Mouse (Mus musculus): ENCODE data around the gene Plin4.

The Plin4 gene

DNA sequence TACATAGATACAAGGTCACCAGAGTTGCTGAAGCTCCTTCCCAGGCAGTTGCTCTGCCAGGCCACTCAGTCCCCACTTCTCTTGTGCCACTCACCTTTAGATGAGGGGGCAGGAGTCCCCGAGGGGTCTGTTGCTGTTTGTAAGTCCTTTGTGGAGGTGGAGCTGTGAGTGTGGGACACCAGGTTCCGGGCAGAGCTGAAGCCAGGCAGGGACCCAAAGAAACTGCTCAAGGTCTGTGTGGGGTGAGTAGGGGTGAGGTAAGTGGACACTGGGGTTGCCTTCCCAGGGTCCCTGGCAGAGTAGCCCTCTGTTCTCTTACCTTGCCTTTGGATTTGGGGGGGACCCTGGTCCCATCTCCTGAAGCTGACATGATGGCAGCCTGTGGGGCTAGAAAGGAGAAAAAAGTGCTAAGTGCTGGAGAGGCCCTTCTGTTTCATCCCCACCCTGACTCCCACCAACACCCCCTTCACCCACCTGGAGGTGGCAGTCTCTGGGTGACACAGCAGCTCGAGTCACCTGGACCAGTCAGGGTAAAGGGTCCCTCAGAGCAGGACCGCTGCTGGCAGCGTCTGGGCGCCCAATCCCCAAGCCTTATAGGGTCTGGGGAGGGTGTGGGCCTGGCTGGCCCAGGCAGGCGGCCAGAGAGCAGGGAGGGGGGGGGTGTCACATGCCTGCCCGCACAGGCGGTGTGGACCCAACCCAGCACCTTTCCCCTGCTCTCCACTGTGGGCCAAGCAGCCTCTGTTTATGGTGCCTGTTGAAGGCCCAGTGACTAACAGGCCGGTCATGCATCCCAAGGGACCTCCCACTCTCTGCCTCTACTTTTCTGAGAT is at the start of gene Plin4:
TSS of gene Plin4 (minus strand) at position 585 of the 833 bp plus-strand sequence.
- DNase-seq (ENCODE audit: low read depth, low spot score): no peak

DNA sequence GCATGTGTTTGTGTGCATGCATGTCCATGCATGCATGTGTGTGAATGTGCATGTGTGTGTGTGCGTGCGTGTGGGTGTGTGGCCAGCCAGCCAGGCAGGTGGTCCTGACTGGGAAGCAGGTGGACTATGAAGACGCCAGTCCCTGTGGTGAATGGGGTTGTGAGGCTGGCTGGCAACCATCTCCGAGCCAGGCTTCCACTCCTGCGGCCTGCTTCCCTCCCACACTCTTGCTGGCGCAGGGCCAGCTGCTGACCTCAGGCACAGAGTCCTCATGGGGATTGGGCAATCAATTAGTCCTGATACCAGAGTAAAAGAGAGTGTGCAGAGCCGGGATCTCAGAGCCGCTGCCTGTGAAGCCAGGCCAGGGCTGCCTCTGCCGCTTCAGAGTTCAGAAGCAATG is 44.0 kb upstream of the Plin4 start:
- DNase-seq (ENCODE audit: low read depth, low spot score): no peak

DNA sequence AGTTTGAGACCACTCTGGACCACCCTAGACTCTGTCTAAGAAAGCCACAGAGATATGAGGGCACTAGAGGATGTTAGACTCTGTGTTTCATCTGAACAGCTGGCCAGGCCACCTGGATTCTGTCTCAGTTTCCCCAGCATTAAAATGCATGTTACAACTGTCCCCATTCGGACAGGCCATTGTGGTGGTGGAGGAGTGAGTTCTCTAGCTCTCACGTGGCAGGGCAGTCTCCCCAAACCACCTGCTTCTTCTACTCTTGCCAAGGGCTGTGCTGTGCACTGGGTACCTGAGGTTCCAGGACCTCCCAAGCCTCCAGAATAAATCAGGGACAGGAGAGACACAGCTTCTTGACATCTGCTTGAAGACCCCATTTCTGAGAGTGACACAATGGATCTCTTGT is 40.3 kb upstream of the Plin4 start:
- DNase-seq (ENCODE audit: low read depth, low spot score): no peak

DNA sequence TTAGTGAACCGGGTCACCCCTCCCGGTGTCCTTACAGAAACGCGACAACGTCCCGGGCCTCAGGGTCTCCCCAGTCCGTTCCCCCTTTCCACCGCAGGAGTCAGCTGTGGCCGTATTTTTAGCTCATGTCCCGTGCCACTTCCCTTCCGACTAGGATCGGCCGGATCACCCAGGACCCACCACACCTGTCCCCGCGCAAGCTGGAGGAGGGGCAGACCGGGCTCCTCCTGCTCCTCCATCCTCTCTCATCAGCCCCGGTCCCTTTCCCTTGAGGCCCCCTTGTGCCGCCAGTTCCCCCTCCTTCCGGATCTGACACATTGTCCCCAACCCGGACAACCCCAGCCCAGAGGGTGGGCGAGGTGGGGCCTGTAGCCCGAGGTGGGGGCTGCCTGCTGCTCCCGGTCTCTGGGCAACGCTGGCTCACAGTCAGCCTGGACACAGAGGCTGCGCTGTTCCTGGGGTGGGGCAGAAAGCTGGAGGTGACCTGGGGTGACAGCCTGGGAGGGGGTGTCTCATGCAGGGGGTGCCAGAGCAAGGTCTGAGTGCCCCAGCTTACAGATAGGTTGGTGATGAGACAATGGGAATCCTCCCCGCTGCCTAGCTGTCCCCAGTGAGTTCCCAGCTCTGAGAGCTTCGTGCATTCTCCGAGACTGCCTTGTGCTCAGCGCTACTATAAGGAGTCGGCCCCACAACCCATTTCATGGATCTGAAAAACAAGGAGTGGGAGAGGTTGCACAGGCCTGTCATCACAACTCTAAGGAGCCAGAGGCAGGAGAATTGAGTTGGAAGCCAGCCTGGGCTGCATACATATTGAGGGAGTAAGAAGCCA is 39.4 kb upstream of the Plin4 start:
- DNase-seq (ENCODE audit: low read depth, low spot score): no peak

DNA sequence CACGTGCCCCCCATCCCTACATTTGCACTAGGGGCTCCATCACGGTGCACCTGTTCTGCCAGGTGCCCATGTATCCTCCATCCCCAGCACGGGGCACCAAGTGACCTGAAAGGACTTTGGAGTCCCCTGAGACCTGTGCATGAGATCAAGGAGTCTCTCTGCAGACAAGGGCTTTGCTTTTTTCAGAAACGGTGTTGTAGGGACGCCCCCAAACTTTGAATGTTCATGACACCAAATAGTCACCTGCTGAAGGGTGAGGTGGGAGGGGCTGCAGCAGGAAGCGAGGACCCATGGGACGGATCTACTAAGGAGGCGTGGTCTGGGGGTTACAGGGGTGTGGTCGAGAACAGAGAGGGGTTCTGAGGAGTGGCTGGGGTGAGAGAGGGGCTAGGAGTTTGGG is 38.7 kb upstream of the Plin4 start:
- no peak for DNase-seq (ENCODE audit: low read depth, low spot score)

DNA sequence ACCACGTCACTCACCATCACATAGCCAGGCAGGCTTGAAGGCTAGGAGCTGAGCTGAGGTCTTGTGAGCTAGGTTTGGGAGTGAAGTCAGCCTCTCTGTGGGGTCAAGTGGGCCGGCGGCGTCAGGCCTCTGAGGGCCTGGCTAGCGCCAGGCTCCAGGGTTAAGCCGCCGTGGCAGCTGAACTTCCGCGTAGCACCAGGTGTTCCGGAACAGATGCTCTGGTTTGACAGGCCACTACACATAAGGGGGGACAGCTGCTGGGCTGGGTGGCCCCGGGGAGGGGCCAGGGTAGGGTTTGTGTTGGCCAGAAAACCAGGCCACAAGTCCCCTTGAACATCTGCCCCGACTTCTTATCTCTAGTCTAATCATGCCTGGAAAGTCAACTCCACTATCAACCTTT is 37.8 kb upstream of the Plin4 start:
- DNase-seq (ENCODE audit: low read depth, low spot score): no peak

DNA sequence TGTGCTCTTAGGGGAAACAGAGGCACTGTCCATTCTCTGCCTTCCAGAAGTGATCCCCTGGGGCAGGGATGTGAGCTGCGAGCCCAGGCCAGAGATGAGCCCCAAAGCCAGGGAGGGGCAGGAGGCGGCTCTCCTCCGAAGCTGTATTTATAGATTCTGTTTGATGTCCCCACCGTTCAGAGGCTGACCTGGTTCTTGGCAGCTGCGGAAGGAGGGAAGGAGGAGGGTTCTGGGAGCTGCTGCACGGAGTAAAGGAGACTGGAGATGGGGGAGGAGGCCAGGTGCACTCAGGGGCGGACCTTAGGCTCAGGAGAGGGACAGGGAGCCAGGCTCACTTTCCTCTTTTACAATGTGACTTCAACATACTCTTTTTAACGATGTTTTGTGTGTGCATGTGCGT is 36.5 kb upstream of the Plin4 start:
- DNase-seq (ENCODE audit: low read depth, low spot score): no peak

DNA sequence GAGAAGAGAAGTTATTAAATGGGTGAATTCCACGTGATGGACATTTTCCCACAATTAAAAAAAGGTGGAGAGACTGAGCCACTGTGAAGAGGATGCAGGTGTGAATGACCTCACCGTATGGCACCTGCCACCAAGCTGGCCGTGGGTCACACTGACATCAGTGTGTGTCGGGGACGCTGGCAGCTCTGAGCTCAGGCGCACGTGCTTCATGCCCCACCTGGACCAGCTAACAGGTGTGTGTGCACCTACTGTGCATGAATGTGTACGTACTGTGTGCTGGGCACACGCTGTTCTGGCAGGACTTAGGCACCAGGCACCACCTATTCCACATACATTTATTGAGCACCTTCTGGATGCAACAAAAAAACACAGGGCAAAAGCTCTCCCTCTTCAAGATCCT is 34.9 kb upstream of the Plin4 start:
- DNase-seq (ENCODE audit: low read depth, low spot score): no peak

DNA sequence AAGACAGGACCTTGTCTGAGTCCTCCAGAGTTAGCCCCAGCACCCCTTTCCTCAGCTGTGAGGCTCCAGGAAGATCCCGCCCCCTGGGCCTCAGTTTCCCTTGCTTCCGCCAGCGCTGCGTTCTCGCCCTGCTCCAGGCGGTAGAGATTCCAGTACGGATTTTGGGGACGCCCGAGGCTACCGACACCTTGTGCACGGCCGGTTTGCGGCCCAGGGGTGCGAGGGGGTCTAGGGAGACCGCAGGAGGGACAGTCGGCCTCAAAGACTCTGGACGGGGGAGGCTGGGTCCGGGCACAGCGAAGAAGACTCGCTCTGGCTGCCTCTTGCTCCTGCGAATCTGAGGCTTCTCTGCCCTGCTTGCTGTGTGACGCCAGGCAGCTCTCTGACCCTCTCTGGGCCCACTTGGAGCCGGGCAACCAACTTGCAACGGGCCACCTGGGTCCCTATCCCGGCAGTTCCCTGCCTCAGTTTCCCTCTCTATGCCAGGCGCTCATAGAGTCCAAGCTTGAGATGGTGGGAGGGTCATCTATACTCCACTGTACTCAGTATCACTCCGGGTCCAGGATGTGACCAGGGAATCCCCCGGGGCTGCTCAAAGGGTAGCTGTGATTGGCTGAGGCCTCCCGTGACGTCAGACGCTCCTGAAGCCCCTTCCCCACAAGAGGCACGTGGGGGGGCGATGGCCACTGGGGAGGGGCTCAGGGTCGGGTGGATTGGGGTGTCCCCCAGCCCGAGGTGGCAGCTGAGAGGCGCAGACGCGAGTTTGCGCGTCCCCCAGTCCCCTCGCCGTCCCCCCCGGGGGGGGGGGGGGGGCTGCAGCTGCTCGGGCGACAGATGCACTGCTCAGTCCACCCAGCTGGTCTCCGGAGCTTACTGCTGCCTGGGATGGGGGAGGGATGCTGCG is 32.4 kb upstream of the Plin4 start:
- no peak for DNase-seq (ENCODE audit: low read depth, low spot score)

DNA sequence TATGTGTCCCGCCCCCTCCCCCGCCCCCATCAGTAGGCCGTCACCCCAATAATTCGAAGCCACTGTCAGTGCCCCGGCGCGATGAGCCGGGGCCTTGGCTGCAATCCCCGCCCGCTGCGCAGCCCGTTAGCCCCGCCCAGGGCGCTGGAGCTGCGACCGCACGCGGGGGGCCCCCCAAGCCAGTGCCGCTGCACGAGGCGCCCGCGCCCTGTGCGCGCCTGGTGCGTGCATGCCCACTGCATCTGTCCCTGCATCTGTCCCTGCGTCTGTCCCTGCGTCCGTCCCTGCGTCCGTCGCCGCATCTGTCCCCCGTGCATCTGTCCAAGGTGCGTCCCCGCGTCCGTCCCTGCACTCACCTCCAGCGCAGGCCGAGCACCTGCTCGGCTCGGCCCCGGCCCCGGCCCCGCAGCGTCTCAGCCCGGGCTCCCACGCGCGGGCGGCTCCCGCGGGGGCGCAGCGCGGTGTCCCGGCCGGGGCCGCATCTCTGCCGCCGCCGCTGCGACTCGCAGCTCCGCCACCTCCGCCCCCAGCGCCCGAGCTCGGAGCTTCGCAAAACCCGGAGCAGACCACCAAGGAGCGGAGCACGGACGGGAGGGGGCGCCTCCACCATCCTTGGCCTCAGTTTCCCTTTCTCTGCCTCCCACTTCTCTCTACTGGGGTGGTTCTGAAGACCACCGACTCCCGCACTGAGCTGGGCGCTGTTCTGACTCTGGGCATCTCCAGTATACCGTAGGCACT is 30.4 kb upstream of the Plin4 start, which contains the start of gene Sema6b:
TSS of gene Sema6b (minus strand) at position 486 of the 738 bp plus-strand sequence.
- no peak for DNase-seq (ENCODE audit: low read depth, low spot score)

DNA sequence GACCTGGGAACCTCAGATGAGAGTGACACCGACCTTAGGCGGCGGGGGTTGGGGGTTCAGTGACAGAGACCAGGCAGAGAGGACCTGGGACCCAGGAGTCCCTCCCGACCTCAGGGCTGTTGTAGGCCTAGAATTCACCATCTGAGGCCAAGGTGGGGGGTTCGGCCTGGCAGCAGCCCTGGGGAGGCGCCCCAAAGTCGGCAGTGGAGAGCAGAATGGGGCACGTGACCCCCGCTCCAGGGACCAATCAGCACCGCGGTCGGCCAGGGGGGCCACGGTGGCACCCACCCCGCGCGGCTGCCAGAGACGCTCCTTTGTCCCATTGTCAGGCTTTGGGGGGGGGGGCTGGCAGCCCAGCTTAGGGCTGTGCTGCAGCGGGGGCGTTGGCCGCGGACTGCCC is 29.8 kb upstream of the Plin4 start:
- no peak for DNase-seq (ENCODE audit: low read depth, low spot score)

DNA sequence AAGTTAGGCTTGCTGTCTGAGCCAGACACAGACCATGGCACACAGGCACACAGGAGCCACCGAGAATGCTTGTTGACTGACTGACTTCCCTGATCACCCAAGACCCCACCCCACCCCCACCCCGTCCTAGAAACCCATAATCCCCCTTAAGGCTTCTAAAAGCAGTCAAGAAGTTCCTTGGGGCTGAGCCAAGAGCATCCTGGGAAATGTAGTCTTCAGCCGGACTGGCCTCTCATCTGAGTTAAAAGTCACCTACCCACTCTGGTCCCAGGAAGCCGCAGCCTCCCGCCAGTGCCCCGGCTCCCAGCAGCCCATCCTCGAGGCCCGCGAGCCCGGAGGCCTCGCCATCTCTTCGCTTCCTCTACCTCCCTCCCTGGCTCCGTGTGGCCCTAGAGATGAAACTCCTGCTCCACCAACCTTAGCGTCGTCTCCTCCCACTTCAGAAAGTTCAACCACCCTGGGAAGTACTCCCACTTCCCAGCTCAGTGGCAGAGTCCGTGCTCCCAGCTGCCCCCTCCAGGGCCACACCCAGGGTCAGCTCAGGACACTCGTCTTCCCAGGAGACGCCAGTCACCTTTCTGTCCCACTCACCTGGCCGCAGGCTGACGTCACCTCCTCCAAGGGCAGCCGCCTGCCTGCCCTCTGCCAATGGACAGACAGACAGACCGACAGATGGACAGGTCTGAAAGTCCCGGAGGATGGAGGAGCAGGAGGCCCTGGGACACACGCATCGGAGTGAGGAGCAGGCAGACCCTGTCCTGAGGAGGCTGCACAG is 28.4 kb upstream of the Plin4 start:
- no peak for DNase-seq (ENCODE audit: low read depth, low spot score)

DNA sequence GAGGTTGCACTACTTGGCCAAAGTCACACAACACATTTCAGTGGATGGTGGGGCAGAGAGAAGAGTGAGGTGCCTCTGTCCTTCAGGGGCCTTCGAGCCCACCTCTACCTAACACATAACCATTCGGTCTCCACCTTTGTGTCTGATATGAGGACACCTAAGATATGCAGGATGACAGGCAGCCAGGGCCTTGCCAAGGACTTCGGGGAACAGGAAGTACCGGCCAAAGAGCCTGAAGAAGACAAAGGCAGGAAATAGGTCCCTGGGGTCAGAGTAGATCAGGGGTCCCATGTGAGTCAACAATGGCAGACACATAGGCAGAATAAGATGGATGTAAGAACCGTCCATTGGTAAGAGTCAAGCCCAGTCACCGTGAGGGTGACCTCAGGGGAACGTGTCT is 27.0 kb upstream of the Plin4 start:
- no peak for DNase-seq (ENCODE audit: low read depth, low spot score)

DNA sequence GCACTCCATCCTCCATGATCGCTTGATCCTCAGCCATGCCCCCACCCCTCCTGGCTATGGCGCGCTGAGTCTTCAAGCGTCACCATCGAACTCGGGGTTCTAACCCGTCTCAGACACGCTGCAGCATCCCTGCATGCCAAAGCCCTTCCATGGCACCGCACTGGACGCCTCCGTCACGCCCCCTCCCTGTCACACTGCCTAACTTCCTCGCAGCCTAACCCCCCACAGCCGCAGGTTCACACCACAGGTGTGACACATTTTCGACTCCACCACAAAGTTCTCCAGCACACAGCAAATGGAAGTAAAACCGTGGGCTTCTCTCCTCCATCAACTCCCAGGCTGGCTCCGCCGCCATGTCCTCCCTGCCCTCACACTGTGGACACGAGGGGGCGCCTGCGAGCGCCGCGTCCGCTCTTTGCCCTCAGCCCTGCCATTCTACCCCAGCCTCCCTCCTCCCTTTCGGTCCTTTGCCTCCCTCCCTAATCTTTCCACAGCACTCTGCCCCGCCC is 24.9 kb upstream of the Plin4 start:
- DNase-seq (ENCODE audit: low read depth, low spot score): no peak

DNA sequence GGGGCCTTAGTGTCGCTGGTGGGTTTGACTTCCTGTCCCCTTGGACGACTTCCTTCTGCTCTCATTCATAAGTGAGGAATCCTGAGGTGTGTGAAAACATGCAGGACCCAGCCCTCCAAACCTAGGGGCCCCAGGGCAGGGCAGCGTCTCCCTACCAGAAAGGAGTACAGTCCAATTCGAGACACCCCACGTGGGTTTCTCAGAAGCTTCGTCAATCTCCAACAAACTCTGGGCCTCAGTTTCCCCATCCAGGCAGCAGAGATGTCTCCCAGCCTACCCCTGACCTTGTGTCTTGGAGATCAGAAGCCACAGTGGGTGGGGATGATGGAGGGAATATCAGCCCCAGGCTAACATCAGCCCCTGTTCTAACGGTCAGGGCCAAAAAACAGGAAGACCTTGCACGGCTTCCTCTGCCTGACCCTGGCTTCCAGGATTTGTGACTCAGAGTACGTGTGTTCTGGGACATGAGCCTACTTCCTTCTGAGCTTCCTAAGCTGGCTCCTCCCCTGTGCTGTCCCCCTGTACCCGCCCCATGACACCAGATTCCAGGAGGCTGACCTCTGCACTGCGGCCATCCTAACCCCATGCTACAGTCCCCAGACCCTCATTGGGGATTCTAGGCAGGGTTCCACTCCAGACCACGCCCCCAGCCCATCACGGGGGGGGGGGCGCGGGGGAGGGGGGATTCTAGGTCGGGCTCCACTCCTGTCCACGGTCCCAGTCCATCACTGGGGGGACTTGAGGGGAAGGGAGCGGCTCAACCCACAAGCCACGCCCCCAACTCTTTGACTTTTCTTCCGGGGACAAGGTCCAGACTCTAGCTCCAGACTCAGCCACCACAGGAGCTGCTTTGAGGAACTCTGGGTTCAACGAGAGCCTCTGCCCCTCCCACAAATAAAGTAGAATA is 24.1 kb upstream of the Plin4 start:
- no peak for DNase-seq (ENCODE audit: low read depth, low spot score)

DNA sequence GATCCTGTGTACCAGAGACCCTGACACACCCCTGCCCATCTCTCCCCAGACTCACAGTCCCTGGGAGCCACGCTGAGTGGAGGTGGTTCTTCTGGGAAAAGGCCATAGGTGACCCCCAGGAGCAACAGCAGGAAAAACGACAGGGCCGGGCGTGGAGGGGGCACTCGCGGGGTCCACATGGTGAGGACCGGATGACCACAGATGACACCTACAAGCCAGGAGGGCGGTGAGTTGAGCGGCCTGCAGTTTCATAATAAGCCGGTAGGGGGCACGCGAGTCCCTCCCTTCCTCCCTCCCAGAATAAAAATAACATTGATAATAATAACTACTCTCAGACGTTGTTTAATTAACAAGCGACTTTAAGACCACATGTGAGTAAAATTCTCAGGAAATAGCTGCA is 23.1 kb upstream of the Plin4 start:
- DNase-seq (ENCODE audit: low read depth, low spot score): peak; percentile 39

DNA sequence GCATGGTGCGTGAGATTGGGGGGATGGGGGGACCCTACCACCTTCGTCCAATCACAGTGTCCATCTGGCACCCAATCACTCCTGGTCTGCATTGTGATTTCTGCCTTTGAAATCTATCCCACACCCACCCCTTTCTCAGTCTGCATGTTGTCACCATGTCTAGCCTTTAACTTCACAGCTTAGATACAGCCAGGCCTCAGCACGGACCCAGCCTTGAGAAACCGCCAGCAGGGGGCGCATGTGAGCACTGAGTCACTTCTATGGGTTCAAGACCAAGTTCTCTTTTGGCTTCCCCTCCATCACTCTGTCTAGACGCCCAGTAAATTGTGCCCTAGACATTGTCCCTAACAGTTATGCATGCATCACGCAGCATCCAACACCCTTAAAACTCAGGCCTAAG is 22.2 kb upstream of the Plin4 start:
- DNase-seq (ENCODE audit: low read depth, low spot score): no peak

DNA sequence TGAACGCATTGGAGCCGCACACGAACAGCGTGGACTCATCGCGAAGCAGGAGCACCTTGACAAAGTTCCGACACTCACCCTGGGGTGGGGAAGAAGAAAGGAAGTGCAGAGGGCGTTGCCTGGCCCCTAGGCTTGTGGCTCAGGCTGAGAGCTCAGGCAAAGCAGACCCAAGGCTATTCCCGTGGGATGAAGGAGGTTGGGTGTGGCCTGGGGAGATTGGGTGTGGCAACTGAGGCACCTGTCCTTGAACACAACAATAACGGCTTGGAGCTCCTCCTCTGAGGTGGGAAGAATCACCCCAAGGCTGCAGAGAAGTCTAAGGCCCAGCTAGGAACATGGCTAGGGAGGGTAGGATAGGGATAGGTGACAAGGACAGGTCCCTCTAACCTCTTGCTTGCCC is 21.5 kb upstream of the Plin4 start:
- no peak for DNase-seq (ENCODE audit: low read depth, low spot score)

DNA sequence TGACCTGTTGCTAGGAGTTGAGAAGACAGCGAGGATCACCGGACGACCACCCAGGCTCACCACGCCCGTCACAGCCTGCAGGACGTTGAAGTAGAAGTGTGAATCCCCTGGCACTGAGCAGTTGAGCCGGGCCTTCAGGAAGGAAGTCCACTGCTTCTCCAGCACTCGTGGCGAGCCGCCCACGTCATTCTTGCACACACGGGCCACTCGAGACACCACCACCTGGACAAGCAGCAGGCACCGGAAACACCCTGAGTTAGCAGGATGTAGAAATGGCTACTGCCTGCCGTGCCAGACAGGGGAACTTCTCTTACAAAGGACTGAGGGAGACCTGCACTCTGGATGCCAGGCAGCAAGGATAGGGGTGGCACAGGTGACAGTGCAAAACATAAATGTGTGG is 18.6 kb upstream of the Plin4 start:
- DNase-seq (ENCODE audit: low read depth, low spot score): no peak
